Mouse (Mus musculus) heart, postnatal 0 days (tissue): Measurements from ENCODE around the gene Defb21. TPM values are rescaled to one million over a fixed set of nuclear protein-coding genes. Genes with fewer than 3 reads are reported as not detected.

Experiments
- ATAC-seq: fragments of 200-750 bp; cut with Nextera tagmentation; 2 replicates; pipeline ENCODE4 v1.8.0; 2017; ENCODE audit warnings: low read depth, moderate number of reproducible peaks, moderate library complexity; ENCODE audit not compliant: insufficient read depth
- DNase-seq: peaks from one replicate; pipeline ENCODE4 v3.0.0-alpha.2; 2016; ENCODE audit warnings: low spot score
- H3K27ac ChIP-seq: fragments of 300-500 bp; sonication (generic); 2 replicates; pipeline ENCODE4 v1.5.1; 2014; ENCODE audit warnings: low read depth, mild to moderate bottlenecking
- H3K27me3 ChIP-seq: fragments of 300-500 bp; sonication (generic); 2 replicates; pipeline ENCODE4 v1.6.1; 2014; ENCODE audit warnings: low read length, mixed read lengths; ENCODE audit not compliant: control insufficient read depth, insufficient read depth
- H3K36me3 ChIP-seq: fragments of 300-500 bp; sonication (generic); replicated peaks from 2 replicates; pipeline ENCODE4 v1.6.1; 2014; ENCODE audit warnings: low read length, mixed read lengths; ENCODE audit not compliant: control insufficient read depth, insufficient read depth
- H3K4me1 ChIP-seq: fragments of 300-500 bp; sonication (generic); 2 replicates; pipeline ENCODE4 v1.6.1; 2014; ENCODE audit warnings: antibody characterized with exemption; ENCODE audit not compliant: control insufficient read depth, insufficient read depth
- H3K4me2 ChIP-seq: fragments of 300-500 bp; sonication (generic); 2 replicates; pipeline ENCODE4 v1.6.1; 2014; ENCODE audit warnings: low read depth, mild to moderate bottlenecking, low read length, moderate library complexity
- H3K4me3 ChIP-seq: fragments of 300-500 bp; sonication (generic); 2 replicates; pipeline ENCODE4 v1.5.1; 2014; ENCODE audit warnings: low read depth, low read length
- H3K9ac ChIP-seq: fragments of 300-500 bp; sonication (generic); replicated peaks from 2 replicates; pipeline ENCODE4 v1.6.1; 2014; ENCODE audit warnings: low read depth, low read length, mixed read lengths
- H3K9me3 ChIP-seq: fragments of 300-500 bp; sonication (generic); replicated peaks from 2 replicates; pipeline ENCODE4 v1.6.1; 2016; ENCODE audit warnings: low read length; ENCODE audit not compliant: control insufficient read depth
- CTCF ChIP-seq: IDR thresholded peaks from 2 replicates; pipeline ENCODE4 v1.5.1; 2016; ENCODE audit warnings: antibody characterized with exemption, control low read depth, low read depth
- EP300 ChIP-seq: IDR thresholded peaks from 2 replicates; pipeline ENCODE4 v1.6.1; 2016; ENCODE audit warnings: antibody characterized with exemption, low read depth
- WGBS: fragments of 180-500 bp; shearing (Covaris S2); extraction: QIAGEN DNeasy Blood & Tissue Kit; methylation state at CpG from one replicate; pipeline ENCODE4 v1.1.7; 2014; 5-methylcytosine and 5-hydroxymethylcytosine counted together
- polyA plus RNA-seq: library from polyadenylated mRNA; unstranded; fragments of >200 nt; fragmentation: Nextera tagmentation; extraction: Ambion mirVana; gene quantifications from 2 replicates; pipeline ENCODE4 v1.2.1, GENCODE M21; 2015
- total RNA-seq: library from RNA; depleted of rRNA; stranded (reverse); fragments of >200 nt; gene quantifications from 2 replicates; pipeline ENCODE4 v1.2.3, GENCODE M21; 2014; ENCODE audit warnings: low replicate concordance

Defb21 gene
- total and polyA plus RNA-seq, 2 experiments from 2014 or later = not detected

DNA sequence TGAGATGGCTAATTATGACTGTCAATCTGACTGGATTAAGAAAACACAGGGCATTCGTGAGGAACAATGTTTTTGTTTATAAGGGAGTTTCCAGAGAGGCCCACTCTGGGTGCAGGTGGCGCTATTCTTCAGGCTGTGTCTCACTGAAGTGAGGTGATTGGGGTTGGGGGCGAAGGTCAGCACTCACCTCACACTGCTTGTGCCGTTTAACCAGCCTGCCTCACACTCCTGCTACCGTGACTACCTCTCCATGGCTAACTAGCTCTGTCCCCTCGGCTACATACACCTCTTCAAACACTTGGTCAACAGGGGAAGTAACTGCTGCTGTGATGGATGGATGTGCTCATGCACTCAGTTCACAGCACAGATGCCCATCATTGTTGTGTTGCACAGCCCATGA, 16.5 kb downstream of the Defb21 start:
- H3K9me3 ChIP-seq = no peaks in the 10 kb centered on the region
- DNase-seq = no peak
- ATAC-seq = no peak
- no peak for TF ChIP-seq EP300
- no peak for TF ChIP-seq CTCF
- 59% methylated on average over 6 of the region's 6 CpGs for WGBS
- H3K4me3 ChIP-seq = no peak overlapping the region
- H3K27me3 ChIP-seq = 0 out of 2 replicates have a peak, but pooled peaks cover under 1% of the 10 kb centered on the region
- no peak overlapping the region for H3K27ac ChIP-seq
- no peak overlapping the region for H3K4me2 ChIP-seq
- H3K9ac ChIP-seq = no peak overlapping the region
- H3K36me3 ChIP-seq = no peaks in the 10 kb centered on the region
- no peaks in the 10 kb centered on the region for H3K4me1 ChIP-seq

DNA sequence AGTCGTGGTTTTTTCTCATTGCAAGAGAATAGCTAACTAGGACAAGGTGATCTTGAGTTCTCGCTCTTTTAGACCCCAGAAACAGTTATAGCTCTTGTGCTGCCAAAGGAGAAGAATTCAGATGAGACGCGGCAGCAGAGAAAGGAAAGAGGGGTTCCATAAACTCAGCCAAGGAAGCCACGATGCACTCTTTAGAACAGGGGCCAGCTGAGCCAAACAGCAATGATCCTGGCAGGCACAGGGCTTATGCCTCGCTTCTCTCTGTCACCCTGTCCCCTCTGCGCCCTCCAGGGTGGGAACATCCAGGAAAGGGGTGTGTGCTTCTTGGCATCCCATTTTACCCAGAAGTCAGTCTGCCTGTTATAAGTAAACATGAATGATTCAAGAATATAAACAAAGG, 26.8 kb downstream of the Defb21 start, which contains the start of gene Defb45:
Gene Defb45, minus strand, starts transcription at position 101 of the 400 bp plus-strand sequence.
- no peak for DNase-seq
- Histone ChIP-seq H3K4me3 (no peak within 1 kb of the TSS), H3K9ac (no peak within 1 kb of the TSS), H3K4me2 (no peak within 1 kb of the TSS), H3K36me3 (no peaks in the 10 kb centered on the region), H3K27me3 (no peaks in the 10 kb centered on the region), H3K9me3 (no peaks in the 10 kb centered on the region), H3K27ac (no peak within 1 kb of the TSS), H3K4me1 (no peaks in the 10 kb centered on the region)
- 59% methylated on average over 7 of the region's 7 CpGs for WGBS
- no peak for ATAC-seq
- TF ChIP-seq CTCF (no peak), EP300 (no peak)

DNA sequence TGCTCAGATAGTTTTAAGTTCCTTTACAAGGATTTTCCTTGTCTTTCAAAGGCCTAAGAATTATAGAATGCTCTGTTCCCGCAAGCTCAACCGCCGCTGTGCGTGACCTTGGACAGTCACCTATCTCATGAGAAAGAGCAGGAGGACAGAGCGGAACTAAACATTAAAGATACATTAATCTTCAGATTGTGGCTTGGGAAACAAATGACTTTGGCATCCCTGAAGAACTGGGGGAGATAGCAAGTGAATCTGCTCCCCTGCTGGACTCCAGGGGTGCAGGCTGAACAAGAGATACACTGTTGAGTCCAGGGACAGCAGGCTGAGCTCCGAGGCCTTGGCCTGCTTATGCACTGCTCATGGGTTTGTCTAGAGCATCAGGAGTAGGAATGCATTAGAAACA, 27.5 kb downstream of the Defb21 start:
- 70% methylated on average over 6 of the region's 6 CpGs for WGBS
- DNase-seq = no peak
- ATAC-seq = no peak
- no peaks in the 10 kb centered on the region for H3K9me3 ChIP-seq
- H3K9ac ChIP-seq = no peak overlapping the region
- H3K4me2 ChIP-seq = no peak overlapping the region
- H3K4me1 ChIP-seq = no peaks in the 10 kb centered on the region
- no peak overlapping the region for H3K4me3 ChIP-seq
- no peaks in the 10 kb centered on the region for H3K36me3 ChIP-seq
- TF ChIP-seq CTCF = no peak
- no peak for TF ChIP-seq EP300
- no peaks in the 10 kb centered on the region for H3K27me3 ChIP-seq
- H3K27ac ChIP-seq = no peak overlapping the region

DNA sequence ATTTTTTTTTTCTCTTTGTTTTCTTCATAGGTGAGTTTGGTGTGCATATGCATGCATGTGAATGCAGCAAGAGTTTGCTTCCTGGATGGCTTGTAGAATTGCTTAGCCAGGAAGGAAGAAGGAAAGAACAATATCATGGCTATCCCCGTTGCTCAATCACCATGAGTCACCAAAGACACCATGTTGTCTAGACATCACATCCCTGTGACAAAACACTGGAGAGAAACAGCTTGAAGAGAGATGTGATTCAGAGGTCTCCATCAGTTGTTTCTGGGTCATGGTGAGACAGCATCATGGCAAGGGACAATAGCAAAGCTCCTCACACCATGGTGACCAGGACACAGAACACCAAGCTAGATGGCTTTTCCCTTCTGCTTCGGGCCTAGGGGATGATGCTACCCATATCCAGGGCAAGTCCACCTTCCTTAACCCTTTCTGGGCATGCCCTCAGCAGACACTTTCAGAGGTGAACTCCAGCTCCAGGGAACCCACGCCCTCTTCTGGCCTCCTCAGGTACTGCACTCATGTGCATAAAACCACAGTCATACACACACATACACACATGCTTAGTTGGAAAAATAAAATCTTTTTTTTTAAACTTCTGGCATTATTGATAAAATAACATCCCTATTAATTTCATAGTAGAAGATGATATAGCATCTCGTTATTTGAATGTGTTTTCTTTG, 28.9 kb downstream of the Defb21 start:
- no peaks in the 10 kb centered on the region for H3K27me3 ChIP-seq
- no peak overlapping the region for H3K9ac ChIP-seq
- TF ChIP-seq CTCF (peak; percentile 24), EP300 (no peak)
- no peaks in the 10 kb centered on the region for H3K9me3 ChIP-seq
- ATAC-seq (no peak), DNase-seq (no peak)
- 63% methylated on average over 4 of the region's 4 CpGs for WGBS
- no peaks in the 10 kb centered on the region for H3K4me1 ChIP-seq
- H3K4me2 ChIP-seq = no peak overlapping the region
- no peak overlapping the region for H3K27ac ChIP-seq
- no peak overlapping the region for H3K4me3 ChIP-seq
- H3K36me3 ChIP-seq = no peaks in the 10 kb centered on the region

DNA sequence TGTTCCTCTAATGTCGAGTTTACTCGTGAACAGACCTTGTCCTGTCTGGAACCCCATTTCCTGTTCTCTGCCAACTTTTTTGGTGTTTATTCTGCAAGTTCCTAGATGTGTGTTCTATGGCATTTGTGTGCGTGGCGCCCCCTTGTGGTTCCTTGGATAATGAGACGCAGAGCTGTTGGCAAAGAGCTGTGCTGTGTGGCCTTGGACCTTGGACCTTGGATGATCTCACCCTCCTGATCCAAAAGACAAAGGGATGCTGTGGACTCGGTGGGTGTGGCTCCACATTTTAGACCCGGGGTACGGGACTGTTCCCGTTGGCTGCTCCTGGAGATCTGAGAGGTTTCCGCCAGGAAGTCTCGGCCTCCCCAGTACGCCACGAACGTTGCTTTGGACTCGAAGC, 31.5 kb downstream of the Defb21 start, which contains the start of gene Defb36:
Gene Defb36, plus strand, starts transcription at position 271 of the 400 bp plus-strand sequence.
- Histone ChIP-seq H3K4me1 (no peaks in the 10 kb centered on the region), H3K9me3 (no peaks in the 10 kb centered on the region), H3K4me2 (no peak within 1 kb of the TSS), H3K9ac (no peak within 1 kb of the TSS), H3K27me3 (no peaks in the 10 kb centered on the region), H3K36me3 (no peaks in the 10 kb centered on the region), H3K4me3 (no peak within 1 kb of the TSS), H3K27ac (no peak within 1 kb of the TSS)
- ATAC-seq (no peak; the same call in 1 of the 2 replicates), DNase-seq (no peak)
- 71% methylated on average over 15 of the region's 15 CpGs for WGBS
- TF ChIP-seq CTCF (peak; percentile 47), EP300 (no peak)

DNA sequence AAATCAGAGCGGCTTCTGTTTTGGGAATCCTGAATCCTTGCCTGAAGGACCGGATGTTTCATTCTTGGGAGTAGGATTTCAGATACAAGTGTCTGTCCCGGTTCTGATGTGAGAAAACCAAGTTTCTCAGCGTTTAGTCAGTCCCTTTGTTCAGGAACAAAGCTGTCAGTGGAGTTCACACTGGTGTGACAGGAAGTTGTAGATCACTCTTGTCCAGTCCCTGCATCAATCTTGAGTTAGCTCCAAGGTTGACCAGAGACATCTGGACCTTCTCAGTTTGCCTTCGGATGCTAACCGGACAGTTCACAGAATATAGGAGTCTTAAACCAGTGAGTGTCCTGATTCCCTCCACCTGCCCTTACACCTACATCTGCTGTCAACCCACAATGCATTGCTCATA, 35.2 kb downstream of the Defb21 start:
- Histone ChIP-seq H3K4me3 (no peak overlapping the region), H3K4me2 (no peak overlapping the region), H3K36me3 (no peaks in the 10 kb centered on the region), H3K27ac (no peak overlapping the region), H3K9ac (no peak overlapping the region), H3K4me1 (no peaks in the 10 kb centered on the region), H3K9me3 (no peaks in the 10 kb centered on the region), H3K27me3 (no peaks in the 10 kb centered on the region)
- DNase-seq (no peak), ATAC-seq (no peak)
- 57% methylated on average over 6 of the region's 6 CpGs for WGBS
- TF ChIP-seq EP300 = no peak
- TF ChIP-seq CTCF = no peak
